Mouse (Mus musculus): Measurements from ENCODE around the gene Haus7.

DNA sequence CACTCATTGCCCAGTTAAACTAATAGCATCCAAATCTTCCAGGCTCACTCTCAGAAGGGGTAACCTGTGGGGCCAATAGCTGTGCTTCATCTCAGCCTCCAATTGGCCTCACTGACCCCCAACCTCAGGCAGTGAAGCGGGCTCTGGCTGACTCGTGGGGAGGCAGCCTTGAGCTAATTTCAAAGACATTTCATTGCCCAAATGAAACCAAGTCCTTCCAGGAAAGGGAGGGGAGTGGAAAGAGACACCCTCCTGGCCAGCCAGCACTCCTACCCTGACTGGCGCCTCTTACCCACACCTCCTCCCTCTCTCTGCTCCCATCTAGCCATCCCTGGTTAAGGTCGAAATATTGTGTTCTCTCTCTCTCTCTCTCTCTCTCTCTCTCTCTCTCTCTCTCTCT is 31.3 kb upstream of the Haus7 start:
- no peak for TF ChIP-seq CTCF (IDR thresholded peaks at IDR 0.05; ENCODE audit: low read depth)
- TF ChIP-seq EP300 (IDR thresholded peaks at IDR 0.05; ENCODE audit: low read depth), result no peak
